In genomic region chr16:35153146-35153755, GRCm38 (mm10) we compare ENCODE assay signal across 12 mouse cellular contexts. TPM values are rescaled to one million over a fixed set of nuclear protein-coding genes. Genes with fewer than 3 reads are reported as not detected.
A peak's percentile ranks its signal among the peaks of the same experiment; 100 is the strongest.
DNase-seq lines count a peak whose midpoint lies in the region; ATAC-seq and TF ChIP-seq lines count a peak whose summit lies in the region.
"Had no signal": no experiment of that assay in that cellular context is flagged by ENCODE, and none has a peak within 500 bp of the region (broad histone marks: within the 10 kb centered on the region; RNA-seq: fewer than 3 reads in every experiment).

No protein-coding gene starts in this region.

- peak; percentile 55 for DNase-seq in forebrain, embryonic 11.5 days (ENCODE audit: low spot score)
- no peak for DNase-seq in forebrain, embryonic 10.5 days (ENCODE audit: extremely low spot score, low spot score)
- no peak for DNase-seq in left cerebral cortex, adult 2 months (ENCODE audit: extremely low spot score in 1 of 2, low spot score in 2 of 2)
- DNase-seq in left cerebral cortex, adult 9 months (ENCODE audit: low spot score in 2 of 2): no peak
- DNase-seq in frontal cortex, postnatal 14 days (ENCODE audit: low spot score in 2 of 2): no peak
- DNase-seq: adrenal gland, postnatal 36 days; cerebellum, postnatal 10 days; kidney, postnatal 25 days had no signal

- H3K9ac ChIP-seq in forebrain, embryonic 11.5 days (ENCODE audit: low read length): no peak overlapping the region
- no peak overlapping the region for H3K9ac ChIP-seq in embryonic facial prominence, embryonic 15.5 days
- no peak overlapping the region for H3K9ac ChIP-seq in midbrain, embryonic 15.5 days

- H3K27ac ChIP-seq in forebrain, embryonic 11.5 days (ENCODE audit: low read depth, low read length): no peak overlapping the region
- no peak overlapping the region for H3K27ac ChIP-seq in forebrain, embryonic 10.5 days
- no peak overlapping the region for H3K27ac ChIP-seq in left cerebral cortex, adult 2 months
- no peak overlapping the region for H3K27ac ChIP-seq in embryonic facial prominence, embryonic 15.5 days (replicated peaks)
- H3K27ac ChIP-seq in midbrain, embryonic 15.5 days: no peak overlapping the region

- intact Hi-C loops in left cerebral cortex, adult 2 months (cut with DNase I): loop anchor here (5.0 kb wide), 1 partner anchor 96 kb away; no protein-coding TSS in a partner anchor

- H3K36me3 ChIP-seq in forebrain, embryonic 11.5 days (ENCODE audit: control insufficient read depth, insufficient read depth, low read length): no peaks in the 10 kb centered on the region
- H3K36me3 ChIP-seq in forebrain, embryonic 10.5 days (replicated peaks): no peaks in the 10 kb centered on the region
- H3K36me3 ChIP-seq in embryonic facial prominence, embryonic 15.5 days: no peaks in the 10 kb centered on the region
- H3K36me3 ChIP-seq in midbrain, embryonic 15.5 days (replicated peaks): no peaks in the 10 kb centered on the region

- H3K9me3 ChIP-seq in forebrain, embryonic 11.5 days (ENCODE audit: control insufficient read depth, low read length): no peaks in the 10 kb centered on the region
- no peaks in the 10 kb centered on the region for H3K9me3 ChIP-seq in forebrain, embryonic 10.5 days
- no peaks in the 10 kb centered on the region for H3K9me3 ChIP-seq in embryonic facial prominence, embryonic 15.5 days (replicated peaks)
- H3K9me3 ChIP-seq in midbrain, embryonic 15.5 days: no peaks in the 10 kb centered on the region

- WGBS in forebrain, embryonic 11.5 days: 2% methylated on average over 12 of the region's 12 CpGs
- WGBS in forebrain, embryonic 10.5 days: 4% methylated on average over 12 of the region's 12 CpGs
- WGBS in embryonic facial prominence, embryonic 15.5 days: 9% methylated on average over 12 of the region's 12 CpGs
- WGBS in midbrain, embryonic 15.5 days: 3% methylated on average over 12 of the region's 12 CpGs

- H3K4me2 ChIP-seq in forebrain, embryonic 11.5 days (ENCODE audit: low read depth, low read length, severe bottlenecking): no peak overlapping the region
- 0 out of 2 replicates have a peak overlapping the region, but pooled peaks have one; percentile 96 for H3K4me2 ChIP-seq in embryonic facial prominence, embryonic 15.5 days (replicated peaks)
- peak overlapping the region; percentile 64 for H3K4me2 ChIP-seq in midbrain, embryonic 15.5 days

- peaks cover 15% of the 10 kb centered on the region; the same call in 1 of the 2 replicates for H3K4me1 ChIP-seq in forebrain, embryonic 11.5 days (replicated peaks; ENCODE audit: control insufficient read depth, insufficient read depth, low read length)
- peaks cover 44% of the 10 kb centered on the region for H3K4me1 ChIP-seq in forebrain, embryonic 10.5 days
- peaks cover 36% of the 10 kb centered on the region for H3K4me1 ChIP-seq in embryonic facial prominence, embryonic 15.5 days
- peaks cover 45% of the 10 kb centered on the region for H3K4me1 ChIP-seq in midbrain, embryonic 15.5 days

- TF ChIP-seq CTCF in left cerebral cortex, adult 2 months (IDR thresholded peaks at IDR 0.05): no peak

- no peak for ATAC-seq in forebrain, embryonic 11.5 days (replicated peaks; ENCODE audit: low FRiP score)
- no peak for ATAC-seq in embryonic facial prominence, embryonic 15.5 days (ENCODE audit: insufficient number of reproducible peaks, low FRiP score, low TSS enrichment, low read depth)
- ATAC-seq in midbrain, embryonic 15.5 days (replicated peaks): no peak
- no peak for ATAC-seq in erythroid progenitor cell, adult 5-6 weeks (replicated peaks; ENCODE audit: low FRiP score, poor library complexity, severe bottlenecking)

- H3K4me3 ChIP-seq in forebrain, embryonic 11.5 days (ENCODE audit: low read depth, low read length): no peak overlapping the region
- no peak overlapping the region; the same call in 1 of the 2 replicates for H3K4me3 ChIP-seq in forebrain, embryonic 10.5 days
- H3K4me3 ChIP-seq in left cerebral cortex, adult 2 months: peak overlapping the region; percentile 70; the same call in 1 of the 2 replicates
- H3K4me3 ChIP-seq in embryonic facial prominence, embryonic 15.5 days (replicated peaks): no peak overlapping the region
- H3K4me3 ChIP-seq in midbrain, embryonic 15.5 days: peak overlapping the region; percentile 5; the same call in 1 of the 2 replicates

- H3K27me3 ChIP-seq in forebrain, embryonic 11.5 days (ENCODE audit: control insufficient read depth, insufficient read depth, low read length): peaks cover 47% of the 10 kb centered on the region
- peaks cover 95% of the 10 kb centered on the region for H3K27me3 ChIP-seq in forebrain, embryonic 10.5 days (ENCODE audit: poor library complexity, severe bottlenecking)
- peaks cover 68% of the 10 kb centered on the region for H3K27me3 ChIP-seq in embryonic facial prominence, embryonic 15.5 days
- H3K27me3 ChIP-seq in midbrain, embryonic 15.5 days (replicated peaks): peaks cover 25% of the 10 kb centered on the region; the same call in 1 of the 2 replicates

RNA-seq across cellular contexts. Expression of gene Adcy5, which starts 1.4 kb away (rescaled TPM):
- polyA plus RNA-seq in forebrain, embryonic 11.5 days (2014; fragmentation: Nextera tagmentation; extraction: Ambion mirVana): 1.8 and 2.1 TPM in 2 replicates
- 0.64 and 0.67 TPM in 2 replicates for polyA plus RNA-seq in forebrain, embryonic 10.5 days (2016; fragmentation: Nextera tagmentation; extraction: Ambion mirVana)
- total RNA-seq in left cerebral cortex, adult 2 months (2021): 100 to 1,000 TPM in 1 of 2 experiments, 10 to 100 TPM in 1; 96.8 to 129 TPM
- 3.0 and 3.3 TPM in 2 replicates for polyA plus RNA-seq in embryonic facial prominence, embryonic 15.5 days (2015; fragmentation: Nextera tagmentation; extraction: Ambion mirVana)
- 8.7 and 9.1 TPM in 2 replicates for polyA plus RNA-seq in midbrain, embryonic 15.5 days (2015; fragmentation: Nextera tagmentation; extraction: Ambion mirVana)
- total RNA-seq in erythroid progenitor cell, adult 5-6 weeks (2015; ENCODE audit: low replicate concordance): not detected in 2 replicates
- not detected in 2 replicates for total RNA-seq in erythroid progenitor cell, adult 5-6 weeks (2017; ENCODE audit: low replicate concordance)
- total RNA-seq: megakaryocyte progenitor cell, adult 5-6 weeks had no signal

Comparison
In these comparisons a context has a peak if more than half of its experiments do, and no peak if none do; other contexts are left out.
1. H3K4me3 ChIP-seq: peak in left cerebral cortex, adult 2 months (single experiment) and midbrain, embryonic 15.5 days (single experiment); none in forebrain, embryonic 11.5 days (single experiment), forebrain, embryonic 10.5 days (single experiment) and embryonic facial prominence, embryonic 15.5 days (single experiment).